In genomic region chr7:7120921-7121601, GRCm38 (mm10) we compare ENCODE assay signal across 8 mouse cellular contexts. TPM values are rescaled to one million over a fixed set of nuclear protein-coding genes. Genes with fewer than 3 reads are reported as not detected.
DNase-seq lines count a peak whose midpoint lies in the region; ATAC-seq and TF ChIP-seq lines count a peak whose summit lies in the region.

TSS of gene Zfp954 (minus strand) at chr7:7121488.

- peaks cover 55% of the 10 kb centered on the region for H3K36me3 ChIP-seq in E14TG2a.4 (ENCODE audit: insufficient read depth, low read length)
- H3K36me3 ChIP-seq in forebrain, embryonic 12.5 days (replicated peaks): peaks cover 31% of the 10 kb centered on the region
- peaks cover 20% of the 10 kb centered on the region for H3K36me3 ChIP-seq in heart, postnatal 0 days (replicated peaks; ENCODE audit: control insufficient read depth, insufficient read depth, low read length)
- no peaks in the 10 kb centered on the region for H3K36me3 ChIP-seq in liver, embryonic 16.5 days (ENCODE audit: control insufficient read depth, insufficient read depth)
- peaks cover 34% of the 10 kb centered on the region for H3K36me3 ChIP-seq in neural tube, embryonic 13.5 days
- no peaks in the 10 kb centered on the region for H3K36me3 ChIP-seq in testis, adult 2 months (ENCODE audit: control insufficient read depth, insufficient read depth, low read length)

- H3K4me3 ChIP-seq in E14TG2a.4 (replicated peaks; ENCODE audit: low read length): peak within 1 kb of the TSS; percentile 90
- peak within 1 kb of the TSS; percentile 58 for H3K4me3 ChIP-seq in forebrain, embryonic 12.5 days (replicated peaks)
- peak within 1 kb of the TSS; percentile 57 for H3K4me3 ChIP-seq in heart, postnatal 0 days (ENCODE audit: low read depth, low read length)
- H3K4me3 ChIP-seq in liver, embryonic 16.5 days (ENCODE audit: low read depth, low read length): peak within 1 kb of the TSS; percentile 72
- H3K4me3 ChIP-seq in neural tube, embryonic 13.5 days: peak within 1 kb of the TSS; percentile 69
- peak within 1 kb of the TSS; percentile 87 for H3K4me3 ChIP-seq in testis, adult 2 months (ENCODE audit: control insufficient read depth, low read depth, low read length)

- no peaks in the 10 kb centered on the region for H3K9me3 ChIP-seq in E14TG2a.4 (ENCODE audit: low read length)
- no peaks in the 10 kb centered on the region for H3K9me3 ChIP-seq in forebrain, embryonic 12.5 days
- no peaks in the 10 kb centered on the region for H3K9me3 ChIP-seq in heart, postnatal 0 days (replicated peaks; ENCODE audit: control insufficient read depth, low read length)
- no peaks in the 10 kb centered on the region for H3K9me3 ChIP-seq in liver, embryonic 16.5 days (replicated peaks; ENCODE audit: control insufficient read depth, low read length)
- H3K9me3 ChIP-seq in neural tube, embryonic 13.5 days: no peaks in the 10 kb centered on the region

- H3K4me1 ChIP-seq in E14TG2a.4 (replicated peaks; ENCODE audit: low read depth, low read length): peaks cover 38% of the 10 kb centered on the region
- peaks cover 12% of the 10 kb centered on the region for H3K4me1 ChIP-seq in forebrain, embryonic 12.5 days
- H3K4me1 ChIP-seq in heart, postnatal 0 days (ENCODE audit: control insufficient read depth, insufficient read depth): 0 out of 2 replicates have a peak, but pooled peaks cover 6% of the 10 kb centered on the region
- H3K4me1 ChIP-seq in liver, embryonic 16.5 days (ENCODE audit: control insufficient read depth, low read depth, low read length): peaks cover 8% of the 10 kb centered on the region
- peaks cover 18% of the 10 kb centered on the region for H3K4me1 ChIP-seq in neural tube, embryonic 13.5 days (replicated peaks)
- H3K4me1 ChIP-seq in testis, adult 2 months (ENCODE audit: control insufficient read depth, insufficient read depth, low read length): peaks cover 5% of the 10 kb centered on the region

- WGBS in forebrain, embryonic 12.5 days: under 1% methylated on average over 30 of the region's 30 CpGs
- under 1% methylated on average over 30 of the region's 30 CpGs for WGBS in heart, postnatal 0 days
- WGBS in liver, embryonic 16.5 days (ENCODE audit: insufficient replicate concordance): under 1% methylated on average over 30 of the region's 30 CpGs
- WGBS in neural tube, embryonic 13.5 days: under 1% methylated on average over 30 of the region's 30 CpGs

- no peak for TF ChIP-seq EP300 in heart, postnatal 0 days (IDR thresholded peaks at IDR 0.05; ENCODE audit: low read depth)

- H3K27ac ChIP-seq in forebrain, embryonic 12.5 days: no peak within 1 kb of the TSS
- peak within 1 kb of the TSS; percentile 50 for H3K27ac ChIP-seq in heart, postnatal 0 days (ENCODE audit: low read depth)
- H3K27ac ChIP-seq in liver, embryonic 16.5 days (ENCODE audit: low read length): peak within 1 kb of the TSS; percentile 33
- H3K27ac ChIP-seq in neural tube, embryonic 13.5 days (replicated peaks): peak within 1 kb of the TSS; percentile 64
- H3K27ac ChIP-seq in testis, adult 2 months (ENCODE audit: control insufficient read depth, insufficient read depth, low read depth, low read length): no peak within 1 kb of the TSS

- peak within 1 kb of the TSS; percentile 69 for H3K9ac ChIP-seq in forebrain, embryonic 12.5 days
- H3K9ac ChIP-seq in heart, postnatal 0 days (replicated peaks; ENCODE audit: low read depth, low read length): peak within 1 kb of the TSS; percentile 43
- H3K9ac ChIP-seq in liver, embryonic 16.5 days (ENCODE audit: low read depth, low read length): peak within 1 kb of the TSS; percentile 64
- peak within 1 kb of the TSS; percentile 77 for H3K9ac ChIP-seq in neural tube, embryonic 13.5 days

- H3K27me3 ChIP-seq in E14TG2a.4 (ENCODE audit: insufficient read depth, low read length): no peaks in the 10 kb centered on the region
- no peaks in the 10 kb centered on the region for H3K27me3 ChIP-seq in forebrain, embryonic 12.5 days
- H3K27me3 ChIP-seq in heart, postnatal 0 days (ENCODE audit: control insufficient read depth, insufficient read depth, low read length): no peaks in the 10 kb centered on the region
- no peaks in the 10 kb centered on the region for H3K27me3 ChIP-seq in liver, embryonic 16.5 days (ENCODE audit: control insufficient read depth, insufficient read depth, low read depth, low read length)
- H3K27me3 ChIP-seq in neural tube, embryonic 13.5 days: no peaks in the 10 kb centered on the region
- no peaks in the 10 kb centered on the region for H3K27me3 ChIP-seq in testis, adult 2 months (ENCODE audit: control insufficient read depth, insufficient read depth, low read length)

- TF ChIP-seq CTCF in E14TG2a.4 (conservative IDR thresholded peaks at IDR 0.05; ENCODE audit: low read length): peak; percentile 34
- TF ChIP-seq CTCF in heart, postnatal 0 days (IDR thresholded peaks at IDR 0.05; ENCODE audit: low read depth): peak; percentile 38
- no peak for TF ChIP-seq CTCF in testis, adult 2 months (IDR thresholded peaks at IDR 0.05; ENCODE audit: control insufficient read depth, insufficient read depth, insufficient replicate concordance, low read depth, low read length)

- TF ChIP-seq POLR2A in testis, adult 2 months (IDR thresholded peaks at IDR 0.05; ENCODE audit: control insufficient read depth, low read depth, low read length): peak; percentile 35; the same call in 1 of the 2 replicates

- peak; percentile 85 for DNase-seq in c-Kit-positive CD71-positive TER-119-positive erythroid progenitor cells, embryonic 14.5 days (ENCODE audit: low spot score)
- DNase-seq in heart, postnatal 0 days (ENCODE audit: low spot score): peak; percentile 90
- DNase-seq in kidney, postnatal 4 days: peak; percentile 81 to 89

- peak within 1 kb of the TSS; percentile 60 for H3K4me2 ChIP-seq in forebrain, embryonic 12.5 days
- peak within 1 kb of the TSS; percentile 73 for H3K4me2 ChIP-seq in heart, postnatal 0 days (ENCODE audit: low read depth, low read length)
- H3K4me2 ChIP-seq in liver, embryonic 16.5 days (ENCODE audit: low read depth, low read length): peak within 1 kb of the TSS; percentile 67
- H3K4me2 ChIP-seq in neural tube, embryonic 13.5 days: peak within 1 kb of the TSS; percentile 73

- peak; percentile 88 for ATAC-seq in forebrain, embryonic 12.5 days (ENCODE audit: low FRiP score)
- ATAC-seq in heart, postnatal 0 days (ENCODE audit: insufficient read depth, low read depth): peak; percentile 93
- peak; percentile 91 for ATAC-seq in liver, embryonic 16.5 days (ENCODE audit: low read depth)
- peak; percentile 95 for ATAC-seq in neural tube, embryonic 13.5 days (ENCODE audit: low read depth)

RNA-seq across cellular contexts. Expression of gene Zfp954, which starts in this region (rescaled TPM):
- 18.1 and 19.3 TPM in 2 replicates for polyA plus RNA-seq in forebrain, embryonic 12.5 days (2016; fragmentation: Nextera tagmentation; extraction: Ambion mirVana)
- 6.9 and 8.2 TPM in 2 replicates for total RNA-seq in heart, postnatal 0 days (2014; rRNA removed; ENCODE audit: low replicate concordance)
- polyA plus RNA-seq in heart, postnatal 0 days (2015; fragmentation: Nextera tagmentation; extraction: Ambion mirVana): 5.3 and 6.1 TPM in 2 replicates
- polyA plus RNA-seq in liver, embryonic 16.5 days (2015; fragmentation: Nextera tagmentation; extraction: Ambion mirVana): 4.2 TPM in 2 replicates
- 22.1 and 22.3 TPM in 2 replicates for polyA plus RNA-seq in neural tube, embryonic 13.5 days (2015; fragmentation: Nextera tagmentation; extraction: Ambion mirVana)
- 1.4 TPM in 2 replicates for polyA plus RNA-seq in testis, adult 2 months (2012; rRNA removed)

Comparison
In these comparisons a context has a peak if more than half of its experiments do, and no peak if none do; other contexts are left out.
1. H3K27ac ChIP-seq: peak in heart, postnatal 0 days (single experiment), liver, embryonic 16.5 days (single experiment) and neural tube, embryonic 13.5 days (single experiment); none in forebrain, embryonic 12.5 days (single experiment) and testis, adult 2 months (single experiment).
2. Peak in every context shown above with its lines, with median percentiles within 50 percentile points of each other: H3K4me3 ChIP-seq, DNase-seq, ATAC-seq, H3K4me2 ChIP-seq and H3K9ac ChIP-seq.